Mouse (Mus musculus): Measurements from ENCODE around the gene Fbxo22. TPM values are rescaled to one million over a fixed set of nuclear protein-coding genes. Genes with fewer than 3 reads are reported as not detected.
"Not testable (repeated sequence)": the region's sequence is repeated elsewhere in the genome, so short reads cannot be mapped to it uniquely, and the experiment has no call there.

Fbxo22 gene
- total RNA-seq, 2 experiments from 2014 or later: 32.5 to 34.6 TPM

- DNase-seq (ENCODE audit: low spot score in 2 of 2): no peak
Measured at GRCm38 (mm10) chr9:55236235-55237165, 27.8 kb downstream of the Fbxo22 start.

GRCm38 (mm10) chr9:55240852-55241251 is 32.1 kb downstream of the Fbxo22 start:
- DNase-seq (ENCODE audit: low spot score in 2 of 2): no peak

GRCm38 (mm10) chr9:55241863-55242685 is 33.3 kb downstream of the Fbxo22 start:
- DNase-seq (ENCODE audit: low spot score in 2 of 2): no peak

DNA sequence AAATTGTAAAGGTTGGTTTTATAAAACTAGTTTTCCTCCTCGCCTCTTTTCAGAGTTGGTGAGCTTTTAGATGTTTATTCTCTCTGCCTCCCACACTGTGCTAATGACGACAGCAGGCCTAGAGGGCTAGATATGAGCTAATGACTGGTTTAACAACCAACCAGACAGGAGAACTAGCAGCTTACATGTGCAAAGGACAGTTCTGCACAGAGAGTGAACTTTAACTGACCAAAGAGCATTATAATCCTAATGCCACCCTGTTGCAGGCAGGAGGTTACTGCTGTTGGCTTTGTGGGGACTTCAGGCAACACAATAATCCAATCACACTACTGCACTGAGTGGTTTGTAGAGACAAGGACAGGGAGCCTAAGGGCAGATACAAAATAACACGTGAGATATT is 34.6 kb downstream of the Fbxo22 start:
- no peak for DNase-seq (ENCODE audit: low spot score in 2 of 2)

- DNase-seq (ENCODE audit: low spot score in 2 of 2): no peak
Measured at GRCm38 (mm10) chr9:55244079-55244478, 35.4 kb downstream of the Fbxo22 start.

- not testable (repeated sequence) for DNase-seq (ENCODE audit: low spot score in 2 of 2)
Measured at GRCm38 (mm10) chr9:55245057-55245750, 36.5 kb downstream of the Fbxo22 start.

GRCm38 (mm10) chr9:55246440-55246839 is 37.7 kb downstream of the Fbxo22 start:
- no peak for DNase-seq (ENCODE audit: low spot score in 2 of 2)

- no peak for DNase-seq (ENCODE audit: low spot score in 2 of 2)
Measured at GRCm38 (mm10) chr9:55246918-55247317, 38.2 kb downstream of the Fbxo22 start.

- no peak for DNase-seq (ENCODE audit: low spot score in 2 of 2)
Measured at GRCm38 (mm10) chr9:55248465-55248864, 39.7 kb downstream of the Fbxo22 start.

DNA sequence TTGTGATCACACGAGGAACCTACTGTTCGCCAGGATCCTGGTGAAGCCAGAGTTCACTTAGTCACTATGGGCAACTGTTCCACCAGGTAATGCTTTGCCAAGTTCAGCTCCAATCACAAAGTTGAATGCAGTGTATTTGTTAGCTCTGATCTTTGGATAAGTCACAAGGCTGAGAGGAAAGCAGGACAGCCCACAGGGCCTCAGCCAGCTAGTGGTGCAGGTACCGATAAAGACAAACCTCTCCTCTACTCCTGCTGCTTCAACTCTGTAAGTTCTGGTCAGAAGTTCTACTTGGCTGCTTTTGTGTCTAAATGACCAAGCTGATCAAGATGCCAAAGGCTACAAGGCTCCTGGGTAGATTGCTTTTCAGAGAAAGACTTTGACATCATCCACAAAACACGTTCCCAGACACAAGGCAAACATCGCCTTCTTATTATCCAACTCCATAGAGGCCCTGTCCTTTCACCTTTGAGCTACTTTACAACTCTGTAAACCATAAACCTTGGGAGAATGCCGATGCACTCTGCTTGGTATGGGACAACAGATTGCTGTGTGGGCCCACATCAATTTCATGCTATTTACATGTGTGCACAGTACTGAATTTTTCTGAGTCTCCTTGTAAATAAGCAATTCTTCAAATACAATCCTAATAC is 42.0 kb downstream of the Fbxo22 start:
- DNase-seq (ENCODE audit: low spot score in 2 of 2): no peak

- DNase-seq (ENCODE audit: low spot score in 2 of 2): not testable (repeated sequence)
Measured at GRCm38 (mm10) chr9:55252097-55252496, 43.4 kb downstream of the Fbxo22 start.

DNA sequence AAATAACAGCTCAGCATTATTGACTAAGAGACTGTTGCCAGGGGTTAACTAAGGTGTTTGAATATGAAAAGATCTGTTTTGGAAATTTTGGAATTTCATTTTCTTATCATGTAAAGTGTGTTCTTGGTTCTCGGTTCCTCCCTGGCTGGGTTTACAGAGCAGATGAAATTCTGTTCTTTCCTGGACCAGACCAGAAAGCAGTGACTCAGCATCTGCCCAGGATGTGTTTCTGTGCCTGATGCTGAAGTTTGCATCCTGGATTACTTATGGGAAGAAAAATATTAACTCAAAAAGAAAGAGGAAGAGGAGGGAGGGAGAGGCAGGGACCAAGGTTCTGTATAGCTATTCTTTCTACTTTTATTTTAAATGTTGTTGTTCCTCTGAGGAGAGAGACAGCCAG is 45.1 kb downstream of the Fbxo22 start:
- no peak for DNase-seq (ENCODE audit: low spot score in 2 of 2)

DNA sequence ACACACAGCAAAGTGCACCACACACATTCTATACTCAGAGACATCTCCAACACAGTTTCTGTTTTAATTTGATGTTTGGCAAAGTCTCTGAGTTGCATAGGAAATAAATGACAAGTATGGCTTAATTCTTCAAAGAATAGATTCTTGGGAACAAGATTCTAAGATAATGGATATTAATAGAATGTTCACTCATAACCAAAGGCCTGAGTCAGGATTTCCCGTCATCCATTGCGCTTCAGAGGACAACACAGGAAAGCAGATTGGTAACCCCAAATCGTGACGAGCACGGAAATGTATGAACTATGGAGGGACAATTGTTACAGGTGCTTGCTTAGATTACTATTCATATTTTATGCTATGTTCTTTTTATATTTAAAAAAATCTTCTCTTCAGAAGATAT is 46.3 kb downstream of the Fbxo22 start:
- DNase-seq (ENCODE audit: low spot score in 2 of 2): no peak

DNA sequence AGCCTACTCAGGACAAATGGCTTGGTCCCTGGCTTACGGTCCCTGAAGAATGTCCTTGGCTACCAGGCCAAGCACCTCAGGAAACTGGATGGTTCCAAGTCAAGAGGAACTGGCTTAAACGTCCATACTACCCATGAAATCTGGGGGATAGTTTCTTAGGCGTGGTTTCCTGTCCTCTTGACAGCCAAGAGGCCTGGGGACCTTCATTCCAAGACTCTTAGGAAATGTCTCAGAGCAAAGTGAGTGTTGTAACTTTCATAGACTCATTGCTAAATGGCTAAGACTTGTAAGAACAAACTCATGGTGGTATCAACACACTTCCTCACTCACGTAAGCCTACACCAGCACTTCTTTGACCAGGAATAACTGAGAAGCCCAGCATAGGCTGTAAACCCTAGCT is 46.9 kb downstream of the Fbxo22 start:
- DNase-seq (ENCODE audit: low spot score in 2 of 2): no peak

GRCm38 (mm10) chr9:55257105-55257504 is 48.4 kb downstream of the Fbxo22 start:
- no peak for DNase-seq (ENCODE audit: low spot score in 2 of 2)

DNA sequence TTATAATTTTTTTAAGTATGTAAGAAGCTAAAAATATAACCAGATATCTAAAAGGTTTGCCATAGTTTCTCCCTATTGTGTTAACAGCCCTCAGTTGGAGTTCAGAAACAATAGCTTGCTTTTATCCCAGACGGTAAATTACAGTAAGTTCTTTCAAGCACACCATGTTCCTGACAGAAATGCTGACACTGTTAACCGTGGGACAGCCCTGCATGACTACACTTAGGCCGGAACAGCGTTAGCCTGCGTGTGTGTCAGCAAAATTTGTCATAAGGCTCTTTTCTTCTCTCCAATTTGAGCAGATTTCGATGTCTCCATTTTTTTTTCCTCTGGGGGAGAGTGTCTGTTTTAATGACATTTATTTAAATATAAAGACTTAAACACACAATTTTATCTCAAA is 51.0 kb downstream of the Fbxo22 start:
- DNase-seq (ENCODE audit: low spot score in 2 of 2): no peak

DNA sequence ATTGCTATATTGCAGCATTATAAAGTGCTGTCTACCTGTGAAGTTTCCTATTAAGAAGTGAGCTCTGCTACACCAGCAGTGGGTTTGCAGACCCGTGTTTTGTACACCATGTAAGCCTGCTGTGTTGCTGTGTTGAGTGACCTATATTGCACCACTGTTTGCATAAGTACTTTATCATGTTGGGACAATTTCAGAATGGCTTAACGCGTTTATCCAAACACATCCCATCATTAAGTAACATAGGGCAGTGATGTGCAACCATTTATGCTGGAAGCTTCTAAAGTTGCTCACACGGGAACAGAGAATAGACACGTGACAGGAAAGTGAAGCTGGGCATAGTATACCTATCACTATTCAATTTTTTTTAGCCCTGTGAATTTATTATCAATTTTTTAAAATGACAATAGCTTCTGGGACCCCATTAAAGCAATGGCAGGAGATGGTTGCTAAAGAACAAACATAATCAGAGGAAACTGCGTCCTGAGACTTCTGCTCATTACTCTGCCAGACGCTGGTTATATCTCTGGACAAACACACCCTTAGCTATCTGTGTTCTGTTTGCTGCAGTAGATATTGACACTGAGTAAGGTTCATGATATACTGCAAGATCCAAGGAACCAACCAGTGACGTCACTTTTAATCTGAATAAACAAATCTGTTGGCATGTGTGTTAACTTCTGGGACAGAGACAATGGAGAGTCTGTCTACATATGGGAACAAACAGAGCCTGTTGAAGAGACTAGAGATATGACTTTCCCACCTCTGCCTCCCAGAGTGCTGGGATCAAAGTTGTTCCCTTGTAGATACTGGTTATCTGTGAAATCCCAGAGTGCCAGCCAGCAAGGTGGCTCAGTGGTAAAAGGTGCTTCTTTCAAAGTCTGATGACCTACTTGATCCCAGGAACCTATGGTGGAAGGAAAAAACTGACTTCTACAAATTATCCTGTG is 55.9 kb downstream of the Fbxo22 start:
- DNase-seq (ENCODE audit: low spot score in 2 of 2): no peak

- no peak for DNase-seq (ENCODE audit: low spot score in 2 of 2)
Measured at GRCm38 (mm10) chr9:55271960-55272560, 63.3 kb downstream of the Fbxo22 start.

GRCm38 (mm10) chr9:55273906-55274305 is 65.2 kb downstream of the Fbxo22 start:
- DNase-seq (ENCODE audit: low spot score in 2 of 2): peak; percentile 58 to 76

All from layer of hippocampus, adult 18-20 months (tissue).